Mouse (Mus musculus) granulocyte monocyte progenitor cell, adult 5-6 weeks (primary cell): ENCODE results near the gene S1pr2. TPM values are rescaled to one million over a fixed set of nuclear protein-coding genes. Genes with fewer than 3 reads are reported as not detected.
"Not testable (repeated sequence)": the region's sequence is repeated elsewhere in the genome, so short reads cannot be mapped to it uniquely, and the experiment has no call there.

Experiments used
- ATAC-seq: replicated peaks from 2 replicates; pipeline ENCODE4 v1.8.0; 2016; ENCODE audit warnings: mild to moderate bottlenecking, moderate TSS enrichment, inconsistent platforms; ENCODE audit not compliant: poor library complexity, severe bottlenecking
- total RNA-seq, 2 experiments: library from RNA; stranded (forward) in 1 of 2; stranded (reverse) in 1 of 2; fragments of 200-712, 200-1000 nt in 1 of 2; fragments of >200 nt in 1 of 2; fragmentation: Nextera tagmentation in 1 of 2; gene quantifications; 2 replicates each; pipeline ENCODE4 v1.2.3; 2014 to 2017

The S1pr2 gene
- total RNA-seq, 2 experiments from 2014 or later, result 3.2 to 3.7 TPM

GRCm38 (mm10) chr9:21001651-21002200, 25.1 kb upstream of the S1pr2 start:
- ATAC-seq, result no peak

GRCm38 (mm10) chr9:21000811-21001210, 24.2 kb upstream of the S1pr2 start:
- no peak for ATAC-seq

GRCm38 (mm10) chr9:20998337-20998736, 21.8 kb upstream of the S1pr2 start:
- ATAC-seq, result not testable (repeated sequence)

GRCm38 (mm10) chr9:20997065-20997464, 20.5 kb upstream of the S1pr2 start:
- ATAC-seq, result peak; percentile 91

- no peak for ATAC-seq
These were observed 18.5 kb upstream of the S1pr2 start for GRCm38 (mm10) chr9:20995069-20995468.

GRCm38 (mm10) chr9:20993165-20993898, 16.8 kb upstream of the S1pr2 start:
- no peak for ATAC-seq

GRCm38 (mm10) chr9:20991587-20991986, 15.0 kb upstream of the S1pr2 start:
- no peak for ATAC-seq

GRCm38 (mm10) chr9:20990861-20991260, 14.3 kb upstream of the S1pr2 start:
- ATAC-seq, result peak; percentile 17; the same call in 1 of the 2 replicates

GRCm38 (mm10) chr9:20987953-20988352, 11.4 kb upstream of the S1pr2 start:
- ATAC-seq, result no peak

- ATAC-seq, result no peak
These were observed 10.5 kb upstream of the S1pr2 start for GRCm38 (mm10) chr9:20986952-20987686.

- no peak for ATAC-seq
These were observed 6.6 kb upstream of the S1pr2 start for GRCm38 (mm10) chr9:20983169-20983568.

GRCm38 (mm10) chr9:20982171-20982570, 5.6 kb upstream of the S1pr2 start:
- ATAC-seq, result no peak

- 0 out of 2 replicates have a peak, but pooled peaks have one; percentile 30 for ATAC-seq
These were observed 3.2 kb upstream of the S1pr2 start for GRCm38 (mm10) chr9:20979769-20980168.

GRCm38 (mm10) chr9:20979181-20979580, 2.6 kb upstream of the S1pr2 start:
- no peak for ATAC-seq

GRCm38 (mm10) chr9:20978409-20979095, 2.0 kb upstream of the S1pr2 start:
- ATAC-seq, result no peak

GRCm38 (mm10) chr9:20976961-20977689, 544 bp upstream of the S1pr2 start:
- ATAC-seq, result no peak

GRCm38 (mm10) chr9:20975431-20976215, 958 bp downstream of the S1pr2 start:
- no peak for ATAC-seq

- ATAC-seq, result peak; percentile 84
These were observed 2.9 kb downstream of the S1pr2 start for GRCm38 (mm10) chr9:20973682-20974075.

- ATAC-seq, result no peak
These were observed 3.4 kb downstream of the S1pr2 start for GRCm38 (mm10) chr9:20973001-20973681.
